8 mouse cellular contexts compared by ENCODE assay signal in genomic region chr7:110122565-110123422, GRCm38 (mm10). TPM values are rescaled to one million over a fixed set of nuclear protein-coding genes. Genes with fewer than 3 reads are reported as not detected.
DNase-seq lines count a peak whose midpoint lies in the region; ATAC-seq and TF ChIP-seq lines count a peak whose summit lies in the region.

No protein-coding gene starts in this region.

- WGBS in cerebellum, adult 2 months, result under 1% methylated on average over 74 of the region's 74 CpGs
- under 1% methylated on average over 56 of the region's 74 CpGs for WGBS in lung, postnatal 0 days

- H3K9me3 ChIP-seq in lung, postnatal 0 days (ENCODE audit: low read length), result no peaks in the 10 kb centered on the region

- peak; percentile 4 to 15; a peak in 3 of 4 replicates for ATAC-seq in hematopoietic stem cell, adult 5-6 weeks (replicated peaks in 1 of 2; ENCODE audit: insufficient read depth in 1 of 2, low FRiP score in 2 of 2, low TSS enrichment in 1 of 2, low read depth in 1 of 2, poor library complexity in 2 of 2, severe bottlenecking in 2 of 2)
- peak; percentile 5 for ATAC-seq in lung, postnatal 0 days

- no peak for TF ChIP-seq CTCF in cerebellum, adult 2 months (IDR thresholded peaks at IDR 0.05; ENCODE audit: borderline replicate concordance, insufficient read depth, low read depth, low read length)
- no peak for TF ChIP-seq CTCF in lung, postnatal 0 days (IDR thresholded peaks at IDR 0.05)

- H3K27me3 ChIP-seq in cerebellum, adult 2 months (ENCODE audit: control insufficient read depth, insufficient read depth, low read length), result no peaks in the 10 kb centered on the region
- H3K27me3 ChIP-seq in lung, postnatal 0 days (replicated peaks; ENCODE audit: insufficient read depth, low read length), result no peaks in the 10 kb centered on the region

- DNase-seq in Muller cell, postnatal 12 days (ENCODE audit: inconsistent ontology term), result peak; percentile 84
- DNase-seq in cerebellum, adult 2 months, result peak; percentile 80 to 83
- peak; percentile 38 for DNase-seq in forelimb bud, embryonic 11.5 days (ENCODE audit: low read depth, low spot score)
- peak; percentile 41 to 63 for DNase-seq in layer of hippocampus, postnatal 10 days (ENCODE audit: low spot score in 2 of 2)
- peak; percentile 82 for DNase-seq in lung, postnatal 0 days (ENCODE audit: low spot score)
- peak; percentile 37 to 61 for DNase-seq in right cerebral cortex, adult 2 months (ENCODE audit: low spot score in 2 of 2)
- DNase-seq in yolk sac, embryonic 10.5 days (ENCODE audit: low spot score), result peak; percentile 27

- no peak for TF ChIP-seq POLR2A in cerebellum, adult 2 months (IDR thresholded peaks at IDR 0.05; ENCODE audit: borderline replicate concordance, insufficient read depth, low read length)

- H3K9ac ChIP-seq in lung, postnatal 0 days (replicated peaks; ENCODE audit: low read depth), result peak overlapping the region; percentile 62

- TF ChIP-seq EP300 in lung, postnatal 0 days (IDR thresholded peaks at IDR 0.05), result no peak

- no peaks in the 10 kb centered on the region for H3K4me1 ChIP-seq in cerebellum, adult 2 months (ENCODE audit: control insufficient read depth, insufficient read depth, low read length)
- peaks cover 13% of the 10 kb centered on the region; the same call in 1 of the 2 replicates for H3K4me1 ChIP-seq in lung, postnatal 0 days (ENCODE audit: insufficient read depth, low read depth, low read length)

- peak overlapping the region; percentile 81 for H3K4me3 ChIP-seq in cerebellum, adult 2 months (replicated peaks; ENCODE audit: insufficient read depth, low read depth, low read length)
- peak overlapping the region; percentile 74 for H3K4me3 ChIP-seq in lung, postnatal 0 days (ENCODE audit: low read depth, low read length)

- H3K27ac ChIP-seq in cerebellum, adult 2 months (ENCODE audit: insufficient read depth, low read length), result peak overlapping the region; percentile 72
- peak overlapping the region; percentile 95 for H3K27ac ChIP-seq in lung, postnatal 0 days (ENCODE audit: low read length)

- no peaks in the 10 kb centered on the region for H3K36me3 ChIP-seq in lung, postnatal 0 days (ENCODE audit: insufficient read depth, low read length)

- peak overlapping the region; percentile 96 for H3K4me2 ChIP-seq in lung, postnatal 0 days (replicated peaks; ENCODE audit: low read depth, low read length)

RNA-seq across cellular contexts. Expression of gene Wee1, which starts 0.9 kb away (rescaled TPM):
- 15.9 and 16.9 TPM in 2 replicates for polyA plus RNA-seq in cerebellum, adult 2 months (2012; rRNA removed)
- 47.8 and 53.8 TPM in 2 replicates for total RNA-seq in hematopoietic stem cell, adult 5-6 weeks (2017)
- 1 to 10 TPM; 8.4 to 8.5 TPM for total RNA-seq in layer of hippocampus, postnatal 10 days (2021)
- polyA plus RNA-seq in lung, postnatal 0 days (2015; fragmentation: Nextera tagmentation; extraction: Ambion mirVana), result 7.9 and 8.6 TPM in 2 replicates

Comparison
In these comparisons a context has a peak if more than half of its experiments do, and no peak if none do; other contexts are left out.
1. Peak in every context shown above with its lines: DNase-seq, ATAC-seq, H3K4me3 ChIP-seq and H3K27ac ChIP-seq.
2. DNase-seq: peak in every context shown above with its lines; median percentile 84 in Muller cell, postnatal 12 days; 82 in lung, postnatal 0 days; 82 in cerebellum, adult 2 months; 52 in layer of hippocampus, postnatal 10 days; 49 in right cerebral cortex, adult 2 months; 38 in forelimb bud, embryonic 11.5 days; 27 in yolk sac, embryonic 10.5 days.